Mouse (Mus musculus) thymus, adult 2 months (tissue): ENCODE data around the gene Cdca3.

Experiments
- CTCF ChIP-seq: fragments of 200-500 bp; IDR thresholded peaks from 2 replicates; pipeline ENCODE4 v1.5.1; 2012; ENCODE audit warnings: mild to moderate bottlenecking, control low read depth, low read length, moderate library complexity, borderline replicate concordance; ENCODE audit not compliant: control insufficient read depth, poor library complexity, insufficient read depth; ENCODE audit errors: extremely low read depth
- POLR2A ChIP-seq: fragments of 200-500 bp; IDR thresholded peaks from 2 replicates; pipeline ENCODE4 v1.6.1; 2012; ENCODE audit warnings: mild to moderate bottlenecking, low read length, control low read depth, moderate library complexity; ENCODE audit not compliant: control insufficient read depth, poor library complexity, insufficient read depth; ENCODE audit errors: extremely low read depth

DNA sequence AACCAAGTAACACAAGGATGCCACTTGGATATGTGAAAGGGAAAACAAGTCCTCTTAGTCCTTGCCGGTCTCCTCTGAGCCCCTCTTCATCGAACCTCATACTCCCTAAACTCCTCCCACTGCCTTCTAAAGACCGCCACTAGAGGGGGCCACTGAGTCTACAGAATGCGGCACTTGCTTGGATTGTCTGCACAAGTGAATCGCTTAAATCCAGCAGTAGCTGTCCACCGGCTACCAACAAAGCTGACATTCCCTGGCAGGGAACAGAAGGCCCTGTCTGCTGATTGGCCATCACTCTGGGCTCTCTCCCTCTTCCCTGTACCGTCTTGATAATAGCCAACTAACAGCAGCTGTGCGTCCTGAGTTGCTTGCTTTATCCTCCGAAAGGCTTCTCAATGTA, 18.0 kb downstream of the Cdca3 start:
- TF ChIP-seq CTCF (peak; percentile 58; the same call in 1 of the 2 replicates), POLR2A (no peak)
